ENCODE assay signal across 23 mouse cellular contexts in genomic region chr1:182324552-182324951, GRCm38 (mm10). TPM values are rescaled to one million over a fixed set of nuclear protein-coding genes. Genes with fewer than 3 reads are reported as not detected.
DNase-seq lines count a peak whose midpoint lies in the region; ATAC-seq and TF ChIP-seq lines count a peak whose summit lies in the region.
"Had no signal": no experiment of that assay in that cellular context is flagged by ENCODE, and none has a peak within 500 bp of the region (broad histone marks: within the 10 kb centered on the region; RNA-seq: fewer than 3 reads in every experiment).

No protein-coding gene starts in this region.

- TF ChIP-seq POLR2A in CH12.LX (IDR thresholded peaks at IDR 0.05; ENCODE audit: low read depth, low read length): no peak
- no peak for TF ChIP-seq POLR2A in bone marrow macrophage, adult 2 months (IDR thresholded peaks at IDR 0.05; ENCODE audit: borderline replicate concordance, low read depth, low read length)
- no peak for TF ChIP-seq POLR2A in cerebellum, adult 2 months (IDR thresholded peaks at IDR 0.05; ENCODE audit: borderline replicate concordance, insufficient read depth, low read length)

- ATAC-seq in megakaryocyte, adult 5-6 weeks (ENCODE audit: poor library complexity, severe bottlenecking): no peak
- ATAC-seq: forebrain, embryonic 13.5 days; forebrain, embryonic 16.5 days; hindbrain, embryonic 16.5 days; intestine, embryonic 15.5 days had no signal

- DNase-seq in CH12.LX (ENCODE audit: extremely low read depth): no peak
- DNase-seq in gastrocnemius, postnatal 10 days: no peak
- DNase-seq in cerebellum, adult 2 months: no peak
- DNase-seq: adrenal gland, adult 2 months; adrenal gland, postnatal 14 days; cerebellum, adult 18-20 months; cerebellum, adult 9-11 months; cerebellum, postnatal 36 days; gastrocnemius, postnatal 14 days; heart, adult 18-20 months; kidney, adult 11 months had no signal

- H3K9ac ChIP-seq in CH12.LX (ENCODE audit: insufficient read depth, low read depth): no peak overlapping the region
- H3K9ac ChIP-seq: forebrain, embryonic 13.5 days; hindbrain, embryonic 13.5 days; intestine, embryonic 15.5 days had no signal

- H3K27ac ChIP-seq in CH12.LX (ENCODE audit: insufficient read depth, low read depth): peak overlapping the region; percentile 33; the same call in 1 of the 2 replicates
- peak overlapping the region; percentile 9 for H3K27ac ChIP-seq in bone marrow macrophage, adult 2 months (ENCODE audit: insufficient read depth, low read depth, low read length)
- H3K27ac ChIP-seq in cerebellum, adult 2 months (ENCODE audit: insufficient read depth, low read length): no peak overlapping the region
- H3K27ac ChIP-seq: forebrain, embryonic 10.5 days; forebrain, embryonic 13.5 days; hindbrain, embryonic 10.5 days; hindbrain, embryonic 13.5 days; intestine, embryonic 15.5 days had no signal

- TF ChIP-seq CTCF in CH12.LX (conservative IDR thresholded peaks at IDR 0.05 in 1 of 2, IDR thresholded peaks at IDR 0.05 in 1 of 2; ENCODE audit: low read depth in 2 of 2, low read length in 2 of 2): no peak
- TF ChIP-seq CTCF in bone marrow macrophage, adult 2 months (IDR thresholded peaks at IDR 0.05; ENCODE audit: low read depth, low read length): no peak
- no peak for TF ChIP-seq CTCF in cerebellum, adult 2 months (IDR thresholded peaks at IDR 0.05; ENCODE audit: borderline replicate concordance, insufficient read depth, low read depth, low read length)

- TF ChIP-seq EP300 in CH12.LX (IDR thresholded peaks at IDR 0.05; ENCODE audit: low read length): no peak

- H3K79me2 ChIP-seq in CH12.LX (replicated peaks; ENCODE audit: control insufficient read depth, extremely low read depth, insufficient read depth, poor library complexity, severe bottlenecking): no peaks in the 10 kb centered on the region; the same call in 1 of the 2 replicates

- in situ Hi-C loops in CH12.LX (cut with MboI; ENCODE audit: low pct_ligation_motif_present, low pct_unique_long_range_greater_than_20kb, low sequenced_read_pairs): no loop called here

- H3K36me3 ChIP-seq in megakaryocyte, embryonic 14.5 days (replicated peaks; ENCODE audit: low read length): peaks cover 96% of the 10 kb centered on the region
- peaks cover 36 to 84% of the 10 kb centered on the region in 2 experiments for H3K36me3 ChIP-seq in CH12.LX (replicated peaks in 1 of 2; ENCODE audit: control insufficient read depth in 1 of 2, insufficient read depth in 1 of 2, low read length in 1 of 2)

- 94% methylated on average over 7 of the region's 7 CpGs for WGBS in cerebellum, adult 2 months

- H3K4me1 ChIP-seq in megakaryocyte, embryonic 14.5 days: peaks cover 20% of the 10 kb centered on the region
- H3K4me1 ChIP-seq in CH12.LX (ENCODE audit: control insufficient read depth in 1 of 2, insufficient read depth in 2 of 2): peaks cover 8 to 34% of the 10 kb centered on the region in 2 experiments
- peaks cover 37% of the 10 kb centered on the region for H3K4me1 ChIP-seq in bone marrow macrophage, adult 2 months (ENCODE audit: control insufficient read depth, insufficient read depth, low read length)
- H3K4me1 ChIP-seq in cerebellum, adult 2 months (ENCODE audit: control insufficient read depth, insufficient read depth, low read length): no peaks in the 10 kb centered on the region
- H3K4me1 ChIP-seq: forebrain, embryonic 10.5 days; forebrain, embryonic 13.5 days; hindbrain, embryonic 10.5 days; hindbrain, embryonic 13.5 days; intestine, embryonic 15.5 days had no signal

- H3K27me3 ChIP-seq in megakaryocyte, embryonic 14.5 days (replicated peaks): no peaks in the 10 kb centered on the region
- no peaks in the 10 kb centered on the region for H3K27me3 ChIP-seq in CH12.LX (replicated peaks)
- no peaks in the 10 kb centered on the region for H3K27me3 ChIP-seq in cerebellum, adult 2 months (ENCODE audit: control insufficient read depth, insufficient read depth, low read length)
- H3K27me3 ChIP-seq: forebrain, embryonic 13.5 days; hindbrain, embryonic 13.5 days; intestine, embryonic 15.5 days had no signal

- H3K4me2 ChIP-seq in CH12.LX (ENCODE audit: insufficient read depth, low read depth, poor library complexity, severe bottlenecking): no peak overlapping the region
- H3K4me2 ChIP-seq: forebrain, embryonic 13.5 days; heart, embryonic 11.5 days; hindbrain, embryonic 13.5 days; intestine, embryonic 15.5 days had no signal

- peak overlapping the region; percentile 46 for H3K4me3 ChIP-seq in megakaryocyte, embryonic 14.5 days (replicated peaks)
- H3K4me3 ChIP-seq in CH12.LX (replicated peaks in 1 of 3; ENCODE audit: low read depth in 2 of 3, low read length in 2 of 3, poor library complexity in 1 of 3): no peak overlapping the region
- H3K4me3 ChIP-seq in bone marrow macrophage, adult 2 months (ENCODE audit: insufficient read depth, low read length): no peak overlapping the region
- no peak overlapping the region for H3K4me3 ChIP-seq in cerebellum, adult 2 months (replicated peaks; ENCODE audit: insufficient read depth, low read depth, low read length)
- H3K4me3 ChIP-seq: forebrain, embryonic 10.5 days; forebrain, embryonic 13.5 days; hindbrain, embryonic 10.5 days; hindbrain, embryonic 13.5 days; intestine, embryonic 15.5 days had no signal

- H3K9me3 ChIP-seq in megakaryocyte, embryonic 14.5 days: no peaks in the 10 kb centered on the region
- peaks cover 3% of the 10 kb centered on the region for H3K9me3 ChIP-seq in CH12.LX (replicated peaks; ENCODE audit: low read length)
- H3K9me3 ChIP-seq: forebrain, embryonic 13.5 days; G1E; hindbrain, embryonic 10.5 days; hindbrain, embryonic 13.5 days; intestine, embryonic 15.5 days had no signal

- dilution Hi-C loops in CH12.LX (cut with MboI; ENCODE audit: extremely low pct_ligation_motif_present, extremely low pct_unique_long_range_greater_than_20kb, low sequenced_read_pairs): no loop called here

- no peak for TF ChIP-seq RAD21 in CH12.LX (IDR thresholded peaks at IDR 0.05; ENCODE audit: low read depth, low read length)

TF ChIP-seq in CH12.LX, 34 proteins besides CTCF, POLR2A, EP300 and RAD21:
- no peak for TF ChIP-seq CHD1 (IDR thresholded peaks at IDR 0.05; ENCODE audit: low read depth, low read length)
- no peak for TF ChIP-seq TBP (conservative IDR thresholded peaks at IDR 0.05; ENCODE audit: low read depth, low read length)
- TF ChIP-seq ZKSCAN1 (IDR thresholded peaks at IDR 0.05; ENCODE audit: borderline replicate concordance, low read depth, low read length): no peak
- TF ChIP-seq SIN3A (IDR thresholded peaks at IDR 0.05; ENCODE audit: low read length): no peak
- TF ChIP-seq MAFK (IDR thresholded peaks at IDR 0.05; ENCODE audit: insufficient replicate concordance, low read length): no peak
- no peak for TF ChIP-seq ZNF384 (IDR thresholded peaks at IDR 0.05; ENCODE audit: low read depth, low read length)
- TF ChIP-seq USF1 (IDR thresholded peaks at IDR 0.05; ENCODE audit: low read depth, low read length): no peak
- TF ChIP-seq TCF12 (IDR thresholded peaks at IDR 0.05; ENCODE audit: low read depth, low read length): no peak
- no peak for TF ChIP-seq POLR2AphosphoS2 (IDR thresholded peaks at IDR 0.05; ENCODE audit: low read depth, low read length)
- TF ChIP-seq MAX (IDR thresholded peaks at IDR 0.05; ENCODE audit: low read length): peak; percentile 22; the same call in 1 of the 2 replicates
- no peak for TF ChIP-seq GABPA (IDR thresholded peaks at IDR 0.05; ENCODE audit: insufficient replicate concordance, low read depth, low read length)
- TF ChIP-seq ZMIZ1 (IDR thresholded peaks at IDR 0.05; ENCODE audit: low read depth, low read length): no peak
- TF ChIP-seq SMC3 (IDR thresholded peaks at IDR 0.05; ENCODE audit: low read depth, low read length): no peak
- TF ChIP-seq KAT2A (IDR thresholded peaks at IDR 0.05; ENCODE audit: insufficient replicate concordance, low read length): no peak
- no peak for TF ChIP-seq UBTF (IDR thresholded peaks at IDR 0.05; ENCODE audit: low read depth, low read length)
- TF ChIP-seq MEF2A (IDR thresholded peaks at IDR 0.05; ENCODE audit: borderline replicate concordance, low read depth, low read length): no peak
- TF ChIP-seq BHLHE40 (IDR thresholded peaks at IDR 0.05; ENCODE audit: low read depth, low read length): no peak
- TF ChIP-seq ELF1 (IDR thresholded peaks at IDR 0.05; ENCODE audit: low read depth, low read length): no peak
- TF ChIP-seq RCOR1 (conservative IDR thresholded peaks at IDR 0.05; ENCODE audit: low read depth, low read length): no peak
- no peak for TF ChIP-seq ZC3H11A (IDR thresholded peaks at IDR 0.05; ENCODE audit: low read depth, low read length)
- peak; percentile 52 for TF ChIP-seq IRF4 (IDR thresholded peaks at IDR 0.05; ENCODE audit: low read depth, low read length)
- TF ChIP-seq ETS1 (conservative IDR thresholded peaks at IDR 0.05; ENCODE audit: low read depth, low read length): no peak
- TF ChIP-seq MAZ (IDR thresholded peaks at IDR 0.05; ENCODE audit: low read depth, low read length): no peak
- 0 out of 2 replicates have a peak, but pooled peaks have one; percentile 27 for TF ChIP-seq JUND (conservative IDR thresholded peaks at IDR 0.05; ENCODE audit: low read depth, low read length)

RNA-seq across cellular contexts. Expression of gene Fbxo28, which starts 16.9 kb away (rescaled TPM):
- polyA plus RNA-seq in megakaryocyte, embryonic 14.5 days (2012; ENCODE audit: insufficient read depth, low replicate concordance): 9.9 and 83.2 TPM in 2 replicates
- total RNA-seq in megakaryocyte, adult 5-6 weeks (2015): 20.8 and 23.8 TPM in 2 replicates
- total RNA-seq in megakaryocyte, adult 5-6 weeks (2017): 21.2 and 23.3 TPM in 2 replicates
- total RNA-seq in CH12.LX (2012; rRNA removed) (12.6 and 14.2 TPM in 2 replicates), CH12.LX (2014; rRNA removed) (12.7 and 13.3 TPM in 2 replicates)
- polyA plus RNA-seq in CH12.LX (2012; ENCODE audit: insufficient read length, low read depth): 11.9 and 16.9 TPM in 2 replicates
- polyA plus RNA-seq in bone marrow macrophage, adult 2 months (2012; ENCODE audit: insufficient read depth, insufficient read length, missing spikeins): 18.6 and 23.6 TPM in 2 replicates
- 10 to 100 TPM; 16.8 to 23.5 TPM for total RNA-seq in gastrocnemius, postnatal 10 days (2021)
- polyA plus RNA-seq in cerebellum, adult 2 months (2012; rRNA removed): 28.3 and 31.0 TPM in 2 replicates

RNA-seq across cellular contexts. Expression of gene Degs1, which starts 41.9 kb away (rescaled TPM):
- polyA plus RNA-seq in megakaryocyte, embryonic 14.5 days (2012; ENCODE audit: insufficient read depth, low replicate concordance): 9.6 and 32.4 TPM in 2 replicates
- 417 and 430 TPM in 2 replicates for total RNA-seq in megakaryocyte, adult 5-6 weeks (2015)
- 194 and 208 TPM in 2 replicates for total RNA-seq in megakaryocyte, adult 5-6 weeks (2017)
- total RNA-seq in CH12.LX (2012; rRNA removed) (54.2 and 57.8 TPM in 2 replicates), CH12.LX (2014; rRNA removed) (124 TPM in 2 replicates)
- polyA plus RNA-seq in CH12.LX (2012; ENCODE audit: insufficient read length, low read depth): 89.3 and 117 TPM in 2 replicates
- 206 and 226 TPM in 2 replicates for polyA plus RNA-seq in bone marrow macrophage, adult 2 months (2012; ENCODE audit: insufficient read depth, insufficient read length, missing spikeins)
- 10 to 100 TPM; 31.9 to 41.5 TPM for total RNA-seq in gastrocnemius, postnatal 10 days (2021)
- 109 and 115 TPM in 2 replicates for polyA plus RNA-seq in cerebellum, adult 2 months (2012; rRNA removed)
